Mouse (Mus musculus) ES-E14 (cell line): ENCODE data around the gene Nyx. TPM values are rescaled to one million over a fixed set of nuclear protein-coding genes. Genes with fewer than 3 reads are reported as not detected.

Source experiments
- DNase-seq: peaks from one replicate; pipeline ENCODE4 v3.0.0-alpha.2; 2013; ENCODE audit warnings: low read depth, low spot score
- H3K27ac ChIP-seq: 2 replicates; pipeline ENCODE4 v1.5.1; 2012; ENCODE audit warnings: low read depth, mild to moderate bottlenecking, low read length, moderate library complexity, mixed read lengths; ENCODE audit not compliant: poor library complexity, insufficient read depth, severe bottlenecking
- H3K36me3 ChIP-seq: 2 replicates; pipeline ENCODE4 v1.6.1; 2012; ENCODE audit warnings: mild to moderate bottlenecking, low read length, moderate library complexity, mixed read lengths; ENCODE audit not compliant: control insufficient read depth, poor library complexity, insufficient read depth, severe bottlenecking
- H3K4me1 ChIP-seq, 2 experiments: fragments of 150-350 bp in 1 of 2; sonication (generic) in 1 of 2; 2 replicates each; pipeline ENCODE4 v1.6.1; 2012; ENCODE audit warnings: low read length in 2 of 2, mild to moderate bottlenecking in 1 of 2, mixed read lengths in 1 of 2; ENCODE audit not compliant: control insufficient read depth in 2 of 2, insufficient read depth in 2 of 2, poor library complexity in 1 of 2
- H3K4me3 ChIP-seq, 2 experiments: fragments of 150-350 bp in 1 of 2; sonication (generic) in 1 of 2; 2 replicates each; pipeline ENCODE4 v1.5.1; 2012; ENCODE audit warnings: low read length in 2 of 2, low read depth in 1 of 2, mild to moderate bottlenecking in 1 of 2, mixed read lengths in 1 of 2; ENCODE audit not compliant: insufficient read depth in 1 of 2, poor library complexity in 1 of 2, severe bottlenecking in 1 of 2
- H3K9ac ChIP-seq: 2 replicates; pipeline ENCODE4 v1.6.1; 2012; ENCODE audit warnings: low read depth, mild to moderate bottlenecking, low read length, mixed read lengths; ENCODE audit not compliant: poor library complexity, insufficient read depth, severe bottlenecking
- H3K9me3 ChIP-seq: fragments of 150-350 bp; sonication (generic); 2 replicates; pipeline ENCODE4 v1.6.1; 2012; ENCODE audit warnings: low read depth, mild to moderate bottlenecking, low read length; ENCODE audit not compliant: control insufficient read depth, insufficient read depth
- CHD2 ChIP-seq: IDR thresholded peaks from 2 replicates; pipeline ENCODE4 v1.6.1; 2014; ENCODE audit warnings: mild to moderate bottlenecking, low read depth, low read length, inconsistent platforms
- HCFC1 ChIP-seq: IDR thresholded peaks from 2 replicates; pipeline ENCODE4 v1.6.1; 2012; ENCODE audit warnings: low read length, inconsistent platforms, borderline replicate concordance; ENCODE audit not compliant: insufficient read depth
- MAFK ChIP-seq: IDR thresholded peaks from 2 replicates; pipeline ENCODE4 v1.6.1; 2014; ENCODE audit warnings: mild to moderate bottlenecking, low read depth, low read length, inconsistent platforms; ENCODE audit not compliant: insufficient read depth
- ZC3H11A ChIP-seq: IDR thresholded peaks from 2 replicates; pipeline ENCODE4 v1.6.1; 2012; ENCODE audit warnings: low read depth, mild to moderate bottlenecking, inconsistent platforms, low read length, borderline replicate concordance
- ZNF384 ChIP-seq: IDR thresholded peaks from 2 replicates; pipeline ENCODE4 v1.6.1; 2012; ENCODE audit warnings: low read depth, low read length, inconsistent platforms
- in situ Hi-C, 2 experiments: fragments of 600-800 bp; cut with MboI; formaldehyde crosslinking; loops; one replicate each; pipeline ENCODE4 v1.15.1; 2025; ENCODE audit warnings: low sequenced_read_pairs in 2 of 2, inconsistent platforms in 1 of 2; ENCODE audit not compliant: unreplicated experiment in 2 of 2
- total RNA-seq: library from RNA; depleted of rRNA; stranded (reverse); fragments of 300-350 nt; gene quantifications from 2 replicates; pipeline ENCODE4 v1.2.3, GENCODE M21; 2012; rRNA removed

Gene Nyx
- total RNA-seq, 1 experiment, result 0.31 TPM

- Histone ChIP-seq H3K9me3 (no peaks in the 10 kb centered on the region), H3K9ac (no peak overlapping the region), H3K4me1 (no peaks in the 10 kb centered on the region), H3K36me3 (no peaks in the 10 kb centered on the region), H3K27ac (no peak overlapping the region), H3K4me3 (no peak overlapping the region)
- no peak for DNase-seq
- in situ Hi-C loops, result no loop called here
- TF ChIP-seq MAFK, result no peak
- 0 out of 2 replicates have a peak, but pooled peaks have one; percentile 9 for TF ChIP-seq ZNF384
- no peak for TF ChIP-seq HCFC1
- TF ChIP-seq CHD2, result no peak
- no peak for TF ChIP-seq ZC3H11A
Observed at GRCm38 (mm10) chrX:13518781-13519407, 53.0 kb downstream of the Nyx start.

DNA sequence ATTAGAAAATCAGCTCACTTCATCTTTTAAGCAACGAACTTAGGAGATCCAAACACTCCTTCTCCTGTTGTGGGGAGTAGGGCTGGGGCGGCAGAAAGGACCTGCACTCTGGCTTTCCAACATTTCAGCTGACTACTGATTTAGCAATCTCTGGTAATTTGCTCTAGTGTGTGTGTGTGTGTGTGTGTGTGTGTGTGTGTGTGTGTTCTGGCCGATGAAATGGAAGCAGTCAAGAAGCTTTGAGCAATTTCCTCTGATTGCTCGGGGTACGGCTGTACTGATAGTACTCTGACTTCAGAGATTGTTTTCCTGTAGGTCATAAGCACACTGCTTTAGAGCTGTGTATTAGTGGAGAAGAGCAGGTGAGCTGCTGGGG lies 53.5 kb downstream of the Nyx start:
- Histone ChIP-seq H3K9me3 (no peaks in the 10 kb centered on the region), H3K9ac (no peak overlapping the region), H3K4me3 (no peak overlapping the region), H3K4me1 (no peaks in the 10 kb centered on the region), H3K36me3 (no peaks in the 10 kb centered on the region), H3K27ac (no peak overlapping the region)
- DNase-seq, result no peak
- in situ Hi-C loops, result no loop called here
- TF ChIP-seq CHD2 (no peak), ZNF384 (no peak), MAFK (no peak), HCFC1 (no peak), ZC3H11A (no peak)

- Histone ChIP-seq H3K9ac (no peak overlapping the region), H3K4me3 (no peak overlapping the region), H3K4me1 (no peaks in the 10 kb centered on the region), H3K27ac (no peak overlapping the region), H3K9me3 (no peaks in the 10 kb centered on the region), H3K36me3 (no peaks in the 10 kb centered on the region)
- no peak for DNase-seq
- no peak for TF ChIP-seq ZNF384
- no peak for TF ChIP-seq HCFC1
- TF ChIP-seq MAFK, result no peak
- no peak for TF ChIP-seq CHD2
- TF ChIP-seq ZC3H11A, result no peak
- in situ Hi-C loops, result no loop called here
Observed at GRCm38 (mm10) chrX:13520566-13520965, 54.7 kb downstream of the Nyx start.

DNA sequence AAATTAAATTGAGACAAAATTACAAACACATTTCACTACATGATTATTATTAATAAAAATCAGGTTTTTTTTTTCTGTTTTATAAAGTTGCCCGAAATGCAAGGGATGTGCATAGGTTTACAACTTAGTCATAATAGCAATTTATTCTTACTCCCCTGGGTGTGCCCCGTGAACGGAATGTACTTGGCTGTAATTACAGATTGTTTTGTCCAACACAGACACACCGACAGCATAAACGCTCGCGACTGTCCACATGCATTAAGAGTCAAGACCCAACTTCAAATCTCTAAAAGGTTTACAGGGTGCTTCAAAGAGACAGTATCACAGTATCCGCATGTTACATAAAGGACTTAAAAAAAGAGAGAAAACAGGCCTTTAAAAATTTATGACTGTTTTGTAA lies 55.4 kb downstream of the Nyx start:
- no peak for DNase-seq
- no peaks in the 10 kb centered on the region for H3K36me3 ChIP-seq
- H3K27ac ChIP-seq, result no peak overlapping the region
- no peak for TF ChIP-seq CHD2
- TF ChIP-seq HCFC1, result no peak
- TF ChIP-seq ZNF384, result no peak
- TF ChIP-seq ZC3H11A, result no peak
- TF ChIP-seq MAFK, result no peak
- no peak overlapping the region for H3K4me3 ChIP-seq
- in situ Hi-C loops, result no loop called here
- H3K9ac ChIP-seq, result no peak overlapping the region
- no peaks in the 10 kb centered on the region for H3K4me1 ChIP-seq
- no peaks in the 10 kb centered on the region for H3K9me3 ChIP-seq

Other genes with a start within 250 kb of the Nyx start
- gene Ddx3x, start 185.1 kb upstream of the Nyx start, total RNA-seq, result 191 and 253 TPM in 2 replicates
- not detected in 2 replicates for gene Gpr34, start 166.0 kb downstream of the Nyx start, total RNA-seq
- gene Gpr82, start 195.3 kb downstream of the Nyx start, total RNA-seq, result not detected in 2 replicates